Comparison of ENCODE assay signal across 12 mouse cellular contexts in the genomic region with DNA sequence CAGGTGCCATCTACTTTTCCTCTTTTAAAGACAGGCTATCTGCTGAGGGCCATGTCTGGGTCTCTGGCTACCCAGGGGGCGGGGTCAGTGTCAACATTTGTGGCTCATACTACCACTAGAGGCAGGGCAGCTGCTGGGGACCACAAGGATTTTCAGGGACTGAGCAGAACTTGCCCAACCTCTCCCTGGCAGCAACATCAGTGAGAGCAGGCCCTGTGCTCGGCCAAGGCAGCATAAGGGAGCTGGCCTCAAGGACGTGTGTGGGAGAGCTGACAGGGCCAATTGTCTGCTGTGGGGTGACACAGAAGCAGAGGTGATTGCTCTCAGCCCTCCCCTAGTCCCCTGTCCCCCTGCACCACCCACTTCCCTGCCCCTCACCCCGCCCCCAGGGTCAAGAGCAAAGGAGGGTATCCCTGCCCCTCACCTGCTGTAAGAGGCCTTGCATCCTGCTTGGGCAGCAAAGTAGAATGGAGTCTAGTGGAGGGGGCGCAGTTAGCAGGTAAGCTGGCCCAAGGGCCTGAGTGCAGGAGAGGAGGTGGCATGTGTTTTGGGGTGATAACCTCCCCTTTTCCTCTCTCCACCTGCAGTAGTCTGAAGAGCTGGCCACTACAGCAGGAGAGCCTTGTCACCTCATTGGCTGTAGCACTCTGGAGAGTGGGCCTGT. TPM values are rescaled to one million over a fixed set of nuclear protein-coding genes. Genes with fewer than 3 reads are reported as not detected.
DNase-seq lines count a peak whose midpoint lies in the region; ATAC-seq and TF ChIP-seq lines count a peak whose summit lies in the region.
"Had no signal": no experiment of that assay in that cellular context is flagged by ENCODE, and none has a peak within 500 bp of the region (broad histone marks: within the 10 kb centered on the region; RNA-seq: fewer than 3 reads in every experiment).

No protein-coding gene starts in this region.

- intact Hi-C loops in heart, postnatal 14 days (cut with DNase I) = no loop called here

- H3K9ac ChIP-seq in liver, postnatal 0 days (replicated peaks) = no peak overlapping the region
- H3K9ac ChIP-seq: embryonic facial prominence, embryonic 12.5 days had no signal

- no peak overlapping the region for H3K27ac ChIP-seq in liver, postnatal 0 days (ENCODE audit: low read depth)
- H3K27ac ChIP-seq: embryonic facial prominence, embryonic 12.5 days; midbrain, embryonic 10.5 days had no signal

- DNase-seq in heart, postnatal 14 days = peak; percentile 29 to 38
- DNase-seq in heart, adult 18-20 months = no peak
- peak; percentile 90 for DNase-seq in 3T3-L1 (ENCODE audit: low read depth, low spot score)
- peak; percentile 26 for DNase-seq in liver, postnatal 0 days
- no peak for DNase-seq in embryo, embryonic 11 days
- DNase-seq: layer of hippocampus, postnatal 36 days had no signal

- 57% methylated on average over 5 of the region's 5 CpGs for WGBS in liver, postnatal 0 days (ENCODE audit: insufficient replicate concordance)

- H3K4me1 ChIP-seq in liver, postnatal 0 days (ENCODE audit: insufficient read depth) = no peaks in the 10 kb centered on the region
- H3K4me1 ChIP-seq: embryonic facial prominence, embryonic 12.5 days; midbrain, embryonic 10.5 days had no signal

- no peaks in the 10 kb centered on the region for H3K27me3 ChIP-seq in liver, postnatal 0 days (ENCODE audit: insufficient read depth, low read length)
- H3K27me3 ChIP-seq: embryonic facial prominence, embryonic 12.5 days had no signal

- TF ChIP-seq CTCF in liver, postnatal 0 days (IDR thresholded peaks at IDR 0.05; ENCODE audit: low read depth) = peak; percentile 19; the same call in 1 of the 2 replicates

- TF ChIP-seq EP300 in liver, postnatal 0 days (IDR thresholded peaks at IDR 0.05; ENCODE audit: low read depth) = no peak

- H3K4me2 ChIP-seq in liver, postnatal 0 days (ENCODE audit: low read depth, low read length) = no peak overlapping the region
- H3K4me2 ChIP-seq: embryonic facial prominence, embryonic 12.5 days had no signal

- H3K9me3 ChIP-seq in liver, postnatal 0 days (ENCODE audit: low read length) = no peaks in the 10 kb centered on the region
- H3K9me3 ChIP-seq: embryonic facial prominence, embryonic 12.5 days; midbrain, embryonic 10.5 days had no signal

- peak; percentile 90 for ATAC-seq in common myeloid progenitor, adult 5-6 weeks (replicated peaks; ENCODE audit: low read depth, poor library complexity, severe bottlenecking)
- ATAC-seq in liver, postnatal 0 days = peak; percentile 35; the same call in 1 of the 2 replicates
- no peak for ATAC-seq in activated CD4-positive, CD25-positive, alpha-beta regulatory T cell, adult 4 months
- no peak for ATAC-seq in monocyte, adult 5-6 weeks (replicated peaks; ENCODE audit: insufficient number of reproducible peaks, low FRiP score, low TSS enrichment, poor library complexity, severe bottlenecking)
- ATAC-seq: CD4-positive, CD25-positive, alpha-beta regulatory T cell, adult 4 months had no signal

- H3K36me3 ChIP-seq in liver, postnatal 0 days (replicated peaks; ENCODE audit: insufficient read depth, low read length) = no peaks in the 10 kb centered on the region
- H3K36me3 ChIP-seq: embryonic facial prominence, embryonic 12.5 days; midbrain, embryonic 10.5 days had no signal

- H3K4me3 ChIP-seq in liver, postnatal 0 days (ENCODE audit: low read depth, low read length) = no peak overlapping the region
- H3K4me3 ChIP-seq: embryonic facial prominence, embryonic 12.5 days; midbrain, embryonic 10.5 days had no signal

RNA-seq across cellular contexts. Expression of gene Slc35f5, which starts 51.7 kb away (rescaled TPM):
- total RNA-seq in heart, postnatal 14 days (2021) = 100 to 1,000 TPM in 1 of 2 experiments, 10 to 100 TPM in 1; 93.9 to 118 TPM
- total RNA-seq in heart, adult 18-20 months (2021) = 100 to 1,000 TPM; 113 to 127 TPM
- 8.5 and 9.8 TPM in 2 replicates for total RNA-seq in common myeloid progenitor, adult 5-6 weeks (2017)
- 25.4 and 26.6 TPM in 2 replicates for polyA plus RNA-seq in liver, postnatal 0 days (2015; fragmentation: Nextera tagmentation; extraction: Ambion mirVana)
- under 1 TPM; 0.61 to 0.94 TPM for polyA plus RNA-seq in activated CD4-positive, CD25-positive, alpha-beta regulatory T cell, adult 4 months (2017; shearing (Covaris generic))
- 6.9 to 12.6 TPM (median 9.0 TPM) in 3 replicates for total RNA-seq in monocyte, adult 5-6 weeks (2017)

Comparison
In these comparisons a context has a peak if more than half of its experiments do, and no peak if none do; other contexts are left out.
1. DNase-seq: peak in heart, postnatal 14 days (2 of 2), 3T3-L1 (single experiment) and liver, postnatal 0 days (single experiment); none in heart, adult 18-20 months (0 of 2) and embryo, embryonic 11 days (single experiment).
2. ATAC-seq: peak in common myeloid progenitor, adult 5-6 weeks (single experiment) and liver, postnatal 0 days (single experiment); none in activated CD4-positive, CD25-positive, alpha-beta regulatory T cell, adult 4 months (single experiment) and monocyte, adult 5-6 weeks (single experiment).